Mouse (Mus musculus) common myeloid progenitor, adult 5-6 weeks (primary cell): ENCODE data around the gene Ttc30a1. TPM values are rescaled to one million over a fixed set of nuclear protein-coding genes. Genes with fewer than 3 reads are reported as not detected.
"Not testable (repeated sequence)": the region's sequence is repeated elsewhere in the genome, so short reads cannot be mapped to it uniquely, and the experiment has no call there.

Experiments
- ATAC-seq: replicated peaks from 2 replicates; pipeline ENCODE4 v1.8.0; 2016; ENCODE audit warnings: low read depth, mild to moderate bottlenecking, moderate TSS enrichment, inconsistent platforms; ENCODE audit not compliant: poor library complexity, severe bottlenecking
- total RNA-seq: library from RNA; stranded (forward); fragments of 200-1000, 187-1606 nt; gene quantifications from 2 replicates; pipeline ENCODE4 v1.2.3, GENCODE M21; 2017

Gene Ttc30a1
- total RNA-seq, 1 experiment from 2014 or later = 5.1 TPM

- ATAC-seq = peak; percentile 91
These were observed 3.4 kb upstream of the Ttc30a1 start for GRCm38 (mm10) chr2:75985124-75985523.

GRCm38 (mm10) chr2:75983847-75984246 is 2.1 kb upstream of the Ttc30a1 start:
- ATAC-seq = no peak

GRCm38 (mm10) chr2:75983091-75983490 is 1.3 kb upstream of the Ttc30a1 start:
- no peak for ATAC-seq

GRCm38 (mm10) chr2:75982626-75983025 is 859 bp upstream of the Ttc30a1 start:
- no peak for ATAC-seq

- ATAC-seq = not testable (repeated sequence)
These were observed 781 bp downstream of the Ttc30a1 start for GRCm38 (mm10) chr2:75980933-75981439.

GRCm38 (mm10) chr2:75977752-75978368 is 3.9 kb downstream of the Ttc30a1 start, which contains the start of gene Ttc30a2:
Ttc30a2 (minus strand) TSS chr2:75978170.
- peak; percentile 43 for ATAC-seq

- ATAC-seq = not testable (repeated sequence)
These were observed 5.7 kb downstream of the Ttc30a1 start for GRCm38 (mm10) chr2:75976070-75976469.

GRCm38 (mm10) chr2:75974131-75974530 is 7.6 kb downstream of the Ttc30a1 start:
- no peak for ATAC-seq

- ATAC-seq = peak; percentile 82
These were observed 16.8 kb downstream of the Ttc30a1 start for GRCm38 (mm10) chr2:75964972-75965371.

- peak; percentile 80 for ATAC-seq
These were observed 17.3 kb downstream of the Ttc30a1 start for GRCm38 (mm10) chr2:75964512-75964911.

GRCm38 (mm10) chr2:75964051-75964450 is 17.7 kb downstream of the Ttc30a1 start:
- 0 out of 2 replicates have a peak, but pooled peaks have one; percentile 37 for ATAC-seq

- ATAC-seq = no peak
These were observed 18.4 kb downstream of the Ttc30a1 start for GRCm38 (mm10) chr2:75963211-75963840.

- no peak for ATAC-seq
These were observed 21.1 kb downstream of the Ttc30a1 start for GRCm38 (mm10) chr2:75960366-75961330.

GRCm38 (mm10) chr2:75959850-75960365 is 21.9 kb downstream of the Ttc30a1 start:
- no peak for ATAC-seq

- ATAC-seq = no peak
These were observed 22.5 kb downstream of the Ttc30a1 start for GRCm38 (mm10) chr2:75959183-75959849.

- ATAC-seq = no peak
These were observed 26.1 kb downstream of the Ttc30a1 start for GRCm38 (mm10) chr2:75955709-75956108.

GRCm38 (mm10) chr2:75953320-75953719 is 28.4 kb downstream of the Ttc30a1 start:
- no peak for ATAC-seq

- ATAC-seq = no peak
These were observed 31.1 kb downstream of the Ttc30a1 start for GRCm38 (mm10) chr2:75950685-75951084.
